Mouse (Mus musculus) lung, embryonic 14.5 days (tissue): ENCODE data around the gene Csf1. TPM values are rescaled to one million over a fixed set of nuclear protein-coding genes. Genes with fewer than 3 reads are reported as not detected.
A peak's percentile ranks its signal among the peaks of the same experiment; 100 is the strongest.

Source experiments
- ATAC-seq: fragments of 200-750 bp; cut with Nextera tagmentation; 2 replicates; pipeline ENCODE4 v1.8.0; 2017; ENCODE audit warnings: mild to moderate bottlenecking, moderate TSS enrichment, moderate library complexity; ENCODE audit not compliant: insufficient read depth
- DNase-seq: peaks from one replicate; pipeline ENCODE4 v3.0.0-alpha.2; 2015
- H3K27ac ChIP-seq: fragments of 300-500 bp; sonication (generic); 2 replicates; pipeline ENCODE4 v1.5.1; 2014; ENCODE audit warnings: low read depth, mild to moderate bottlenecking, moderate library complexity
- H3K27me3 ChIP-seq: fragments of 300-500 bp; sonication (generic); 2 replicates; pipeline ENCODE4 v1.6.1; 2014; ENCODE audit warnings: low read length, control low read depth; ENCODE audit not compliant: insufficient read depth
- H3K36me3 ChIP-seq: fragments of 300-500 bp; sonication (generic); 2 replicates; pipeline ENCODE4 v1.6.1; 2014; ENCODE audit warnings: control low read depth; ENCODE audit not compliant: insufficient read depth
- H3K4me1 ChIP-seq: fragments of 300-500 bp; sonication (generic); 2 replicates; pipeline ENCODE4 v1.6.1; 2014; ENCODE audit warnings: antibody characterized with exemption, control low read depth; ENCODE audit not compliant: insufficient read depth
- H3K4me2 ChIP-seq: fragments of 300-500 bp; sonication (generic); 2 replicates; pipeline ENCODE4 v1.6.1; 2014; ENCODE audit warnings: mild to moderate bottlenecking
- H3K4me3 ChIP-seq: fragments of 300-500 bp; sonication (generic); 2 replicates; pipeline ENCODE4 v1.5.1; 2014; ENCODE audit warnings: low read depth, low read length
- H3K9ac ChIP-seq: fragments of 300-500 bp; sonication (generic); 2 replicates; pipeline ENCODE4 v1.6.1; 2014
- H3K9me3 ChIP-seq: fragments of 300-500 bp; sonication (generic); 2 replicates; pipeline ENCODE4 v1.6.1; 2016; ENCODE audit warnings: low read depth, low read length, control low read depth
- CTCF ChIP-seq: IDR thresholded peaks from 2 replicates; pipeline ENCODE4 v1.5.1; 2016; ENCODE audit warnings: antibody characterized with exemption, low read depth
- WGBS: fragments of 180-500 bp; shearing (Covaris S2); extraction: QIAGEN DNeasy Blood & Tissue Kit; methylation state at CpG from one replicate; pipeline ENCODE4 v1.1.7; 2014; 5-methylcytosine and 5-hydroxymethylcytosine counted together
- polyA plus RNA-seq: library from polyadenylated mRNA; unstranded; fragments of >200 nt; fragmentation: Nextera tagmentation; extraction: Ambion mirVana; gene quantifications from 2 replicates; pipeline ENCODE4 v1.2.1, GENCODE M21; 2014

The Csf1 gene
- polyA plus RNA-seq, 1 experiment from 2014 or later: 9.3 TPM

- Histone ChIP-seq H3K9ac (no peak overlapping the region), H3K27me3 (no peaks in the 10 kb centered on the region), H3K4me2 (no peak overlapping the region), H3K4me3 (no peak overlapping the region), H3K4me1 (no peaks in the 10 kb centered on the region), H3K9me3 (no peaks in the 10 kb centered on the region), H3K36me3 (no peaks in the 10 kb centered on the region), H3K27ac (no peak overlapping the region)
- no peak for DNase-seq
- no peak for ATAC-seq
- no peak for TF ChIP-seq CTCF
- WGBS: 93% methylated on average over 1 of the region's 1 CpGs
Observed at GRCm38 (mm10) chr3:107704371-107704705, 55.9 kb downstream of the Csf1 start.

GRCm38 (mm10) chr3:107703675-107704370 lies 56.4 kb downstream of the Csf1 start:
- 83% methylated on average over 7 of the region's 7 CpGs for WGBS
- no peak for DNase-seq
- no peak for ATAC-seq

GRCm38 (mm10) chr3:107701767-107702394 lies 58.4 kb downstream of the Csf1 start:
- ATAC-seq (no peak), DNase-seq (no peak)
- WGBS: 89% methylated on average over 1 of the region's 1 CpGs
- Histone ChIP-seq H3K4me2 (no peak overlapping the region), H3K27me3 (no peaks in the 10 kb centered on the region), H3K9me3 (no peaks in the 10 kb centered on the region), H3K9ac (no peak overlapping the region), H3K4me3 (no peak overlapping the region), H3K4me1 (peaks cover 3% of the 10 kb centered on the region; the same call in 1 of the 2 replicates), H3K36me3 (no peaks in the 10 kb centered on the region), H3K27ac (no peak overlapping the region)
- no peak for TF ChIP-seq CTCF

More at GRCm38 (mm10) chr3:107703675-107704370, 56.4 kb downstream of the Csf1 start:
- no peak overlapping the region for H3K9ac ChIP-seq
- H3K36me3 ChIP-seq: no peaks in the 10 kb centered on the region
- H3K27ac ChIP-seq: no peak overlapping the region
- H3K4me3 ChIP-seq: no peak overlapping the region
- no peaks in the 10 kb centered on the region for H3K27me3 ChIP-seq
- no peaks in the 10 kb centered on the region for H3K4me1 ChIP-seq
- TF ChIP-seq CTCF: no peak
- no peaks in the 10 kb centered on the region for H3K9me3 ChIP-seq
- no peak overlapping the region for H3K4me2 ChIP-seq

DNA sequence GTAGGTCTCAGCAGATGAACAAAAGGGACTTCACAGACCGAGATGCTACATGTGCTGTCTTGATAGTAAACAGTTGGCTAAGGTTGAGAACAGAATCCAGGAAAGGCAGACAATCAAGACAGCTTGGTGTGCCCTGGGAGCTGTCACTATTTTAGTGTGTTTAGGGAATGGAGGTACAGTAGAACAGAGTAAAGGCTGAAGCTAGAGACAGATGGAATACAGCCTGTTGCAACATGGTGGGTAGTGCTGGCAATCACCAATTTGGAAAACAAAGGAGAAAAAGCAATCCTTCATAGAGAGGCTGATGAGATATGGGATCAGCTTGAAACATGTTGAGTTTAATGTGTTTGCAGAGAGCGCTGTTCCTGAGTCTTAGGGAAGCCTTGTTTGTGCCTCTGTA lies 59.6 kb downstream of the Csf1 start:
- 84% methylated on average over 2 of the region's 2 CpGs for WGBS
- no peak for DNase-seq
- H3K27me3 ChIP-seq: no peaks in the 10 kb centered on the region

GRCm38 (mm10) chr3:107696910-107697309 lies 63.4 kb downstream of the Csf1 start:
- H3K4me3 ChIP-seq: no peak overlapping the region
- no peak for TF ChIP-seq CTCF
- no peaks in the 10 kb centered on the region for H3K36me3 ChIP-seq
- WGBS: 13% methylated on average over 3 of the region's 3 CpGs
- H3K27ac ChIP-seq: no peak overlapping the region
- H3K9me3 ChIP-seq: no peaks in the 10 kb centered on the region
- peaks cover 17% of the 10 kb centered on the region for H3K4me1 ChIP-seq
- H3K4me2 ChIP-seq: peak overlapping the region; percentile 47
- DNase-seq (no peak), ATAC-seq (peak; percentile 9; the same call in 1 of the 2 replicates)
- peak overlapping the region; percentile 21; the same call in 1 of the 2 replicates for H3K9ac ChIP-seq
- no peaks in the 10 kb centered on the region for H3K27me3 ChIP-seq

More for the DNA sequence above, 59.6 kb downstream of the Csf1 start:
- Histone ChIP-seq H3K9me3 (no peaks in the 10 kb centered on the region), H3K4me2 (no peak overlapping the region), H3K9ac (no peak overlapping the region), H3K36me3 (no peaks in the 10 kb centered on the region), H3K27ac (no peak overlapping the region), H3K4me1 (peaks cover 5% of the 10 kb centered on the region; the same call in 1 of the 2 replicates), H3K4me3 (no peak overlapping the region)
- TF ChIP-seq CTCF: no peak
- no peak for ATAC-seq

GRCm38 (mm10) chr3:107695948-107696881 lies 64.1 kb downstream of the Csf1 start, which contains the start of gene Ahcyl1:
TSS of gene Ahcyl1 (minus strand) at chr3:107696560.
- peak; percentile 98 for ATAC-seq
- peak within 1 kb of the TSS; percentile 85 for H3K4me3 ChIP-seq
- under 1% methylated on average over 89 of the region's 93 CpGs for WGBS

More at GRCm38 (mm10) chr3:107695948-107696881, 64.1 kb downstream of the Csf1 start, which contains the start of gene Ahcyl1:
- Histone ChIP-seq H3K4me2 (peak within 1 kb of the TSS; percentile 87), H3K4me1 (peaks cover 17% of the 10 kb centered on the region), H3K36me3 (no peaks in the 10 kb centered on the region), H3K9ac (peak within 1 kb of the TSS; percentile 98), H3K9me3 (no peaks in the 10 kb centered on the region), H3K27ac (peak within 1 kb of the TSS; percentile 93), H3K27me3 (no peaks in the 10 kb centered on the region)
- DNase-seq: peak; percentile 99
- peak; percentile 94 for TF ChIP-seq CTCF
